Mouse (Mus musculus) left cerebral cortex, postnatal 36 days (tissue): ENCODE measurements at regions not wholly inside any gene's neighbourhood (a gene's known extent, or its start where the extent isn't known, plus 50 kb on each side); places are given as distances from the start of the nearest gene placed in this dataset.
"Not testable (repeated sequence)": the region's sequence is repeated elsewhere in the genome, so short reads cannot be mapped to it uniquely, and the experiment has no call there.

Source experiments
- DNase-seq, 2 experiments: peaks; one replicate each; pipeline ENCODE4 v3.0.0; 2021 to 2022; ENCODE audit warnings: low spot score in 2 of 2, mixed read lengths in 1 of 2
- intact Hi-C: fragments of 180-260 bp; cut with DNase I; formaldehyde crosslinking; loops from one replicate; pipeline ENCODE4 v1.15.1; 2025

- no peak for DNase-seq
- intact Hi-C loops = no loop called here
Measured at GRCm38 (mm10) chr1:59403831-59404547, 78.2 kb upstream of the Fzd7 start.

- intact Hi-C loops = no loop called here
Measured at GRCm38 (mm10) chr1:59405370-59405769, 76.9 kb upstream of the Fzd7 start.

GRCm38 (mm10) chr1:59406741-59407306, 75.4 kb upstream of the Fzd7 start:
- intact Hi-C loops = no loop called here
- DNase-seq = no peak

More at GRCm38 (mm10) chr1:59405370-59405769, 76.9 kb upstream of the Fzd7 start:
- DNase-seq = no peak

- intact Hi-C loops = no loop called here
Measured at GRCm38 (mm10) chr1:59409585-59410160, 72.6 kb upstream of the Fzd7 start.

GRCm38 (mm10) chr1:59413264-59413663, 69.0 kb upstream of the Fzd7 start:
- intact Hi-C loops = no loop called here
- DNase-seq = no peak

More at GRCm38 (mm10) chr1:59409585-59410160, 72.6 kb upstream of the Fzd7 start:
- DNase-seq = no peak

GRCm38 (mm10) chr1:59414401-59415210, 67.6 kb upstream of the Fzd7 start:
- no peak for DNase-seq
- intact Hi-C loops = no loop called here

- peak in 1 of 2 experiments; percentile 6 for DNase-seq
Measured at GRCm38 (mm10) chr1:59415733-59416312, 66.4 kb upstream of the Fzd7 start.

GRCm38 (mm10) chr1:59417317-59417716, 64.9 kb upstream of the Fzd7 start:
- intact Hi-C loops = no loop called here
- no peak for DNase-seq

More at GRCm38 (mm10) chr1:59415733-59416312, 66.4 kb upstream of the Fzd7 start:
- intact Hi-C loops = no loop called here

- intact Hi-C loops = no loop called here
- DNase-seq = no peak
Measured at GRCm38 (mm10) chr1:59417962-59418361, 64.3 kb upstream of the Fzd7 start.

- intact Hi-C loops = no loop called here
- DNase-seq = no peak
Measured at GRCm38 (mm10) chr1:59418748-59419147, 63.5 kb upstream of the Fzd7 start.

GRCm38 (mm10) chr1:59422981-59423941, 59.0 kb upstream of the Fzd7 start:
- intact Hi-C loops = no loop called here
- DNase-seq = no peak

- intact Hi-C loops, DNase-seq: not testable (repeated sequence)
Measured at GRCm38 (mm10) chr1:59425771-59426170, 56.5 kb upstream of the Fzd7 start.

- DNase-seq = no peak
- intact Hi-C loops = no loop called here
Measured at GRCm38 (mm10) chr1:59426346-59427203, 55.6 kb upstream of the Fzd7 start.

- no peak for DNase-seq
- intact Hi-C loops = no loop called here
Measured at GRCm38 (mm10) chr1:59427204-59427557, 55.0 kb upstream of the Fzd7 start.

- DNase-seq = no peak
- intact Hi-C loops = no loop called here
Measured at GRCm38 (mm10) chr1:59429289-59429688, 52.9 kb upstream of the Fzd7 start.

- intact Hi-C loops = no loop called here
- DNase-seq = no peak
Measured at GRCm38 (mm10) chr1:59430234-59430633, 52.0 kb upstream of the Fzd7 start.

GRCm38 (mm10) chr1:59430886-59431486, 51.2 kb upstream of the Fzd7 start:
- DNase-seq = no peak
- intact Hi-C loops = no loop called here
